Mouse (Mus musculus): ENCODE measurements around the gene Tut1. TPM values are rescaled to one million over a fixed set of nuclear protein-coding genes. Genes with fewer than 3 reads are reported as not detected.

Gene Tut1
- polyA plus RNA-seq, 3 experiments from 2014 or later: 17.6 to 38.3 (median 35.3) TPM

Other genes starting within 250 kb of the Tut1 start
- 10 to 100 TPM; 60.5 to 74.4 (median 68.9) TPM for gene Slc3a2, start 230.5 kb upstream of the Tut1 start, polyA plus RNA-seq (2017; shearing (Covaris generic))
- 10 to 100 TPM; 38.0 to 71.7 (median 66.5) TPM for gene Wdr74, start 218.0 kb upstream of the Tut1 start, polyA plus RNA-seq (2017; shearing (Covaris generic))
- gene 1700092M07Rik, start 213.1 kb upstream of the Tut1 start, polyA plus RNA-seq (2017; shearing (Covaris generic)): 1 to 10 TPM in 1 of 3 experiments, not detected in 2; 1.8 TPM
- 100 to 1,000 TPM in 2 of 3 experiments, 10 to 100 TPM in 1; 91.6 to 140 (median 134) TPM for gene Stx5a, start 212.4 kb upstream of the Tut1 start, polyA plus RNA-seq (2017; shearing (Covaris generic))
- gene Nxf1, start 196.8 kb upstream of the Tut1 start, polyA plus RNA-seq (2017; shearing (Covaris generic)): 100 to 1,000 TPM; 130 to 193 (median 160) TPM
- 100 to 1,000 TPM in 2 of 3 experiments, 10 to 100 TPM in 1; 96.4 to 128 (median 119) TPM for gene Tmem223, start 182.9 kb upstream of the Tut1 start, polyA plus RNA-seq (2017; shearing (Covaris generic))
- 100 to 1,000 TPM; 109 to 112 (median 112) TPM for gene Tmem179b, start 179.4 kb upstream of the Tut1 start, polyA plus RNA-seq (2017; shearing (Covaris generic))
- gene Taf6l, start 167.4 kb upstream of the Tut1 start, polyA plus RNA-seq (2017; shearing (Covaris generic)): 1 to 10 TPM; 4.4 to 6.9 (median 5.9) TPM
- gene Polr2g, start 155.3 kb upstream of the Tut1 start, polyA plus RNA-seq (2017; shearing (Covaris generic)): 100 to 1,000 TPM; 186 to 196 (median 191) TPM
- 1 to 10 TPM; 2.1 to 3.0 (median 2.7) TPM for gene Zbtb3, start 151.3 kb upstream of the Tut1 start, polyA plus RNA-seq (2017; shearing (Covaris generic))
- 10 to 100 TPM; 38.6 to 60.1 (median 53.7) TPM for gene Ttc9c, start 134.5 kb upstream of the Tut1 start, polyA plus RNA-seq (2017; shearing (Covaris generic))
- gene Hnrnpul2, start 133.8 kb upstream of the Tut1 start, polyA plus RNA-seq (2017; shearing (Covaris generic)): 1 to 10 TPM; 5.0 to 8.3 (median 5.9) TPM
- not detected for gene AC129217.1, start 124.1 kb upstream of the Tut1 start, polyA plus RNA-seq (2017; shearing (Covaris generic))
- gene Bscl2, start 116.4 kb upstream of the Tut1 start, polyA plus RNA-seq (2017; shearing (Covaris generic)): 100 to 1,000 TPM in 1 of 3 experiments, 10 to 100 TPM in 2; 81.9 to 106 (median 95.9) TPM
- 1 to 10 TPM in 2 of 3 experiments, under 1 TPM in 1; 0.72 to 3.3 (median 1.6) TPM for gene Gng3, start 114.7 kb upstream of the Tut1 start, polyA plus RNA-seq (2017; shearing (Covaris generic))
- gene Lrrn4cl, start 103.1 kb upstream of the Tut1 start, polyA plus RNA-seq (2017; shearing (Covaris generic)): under 1 TPM in 1 of 3 experiments, not detected in 2; 0.15 TPM
- 10 to 100 TPM; 56.1 to 63.1 (median 57.6) TPM for gene Ubxn1, start 82.4 kb upstream of the Tut1 start, polyA plus RNA-seq (2017; shearing (Covaris generic))
- 10 to 100 TPM; 78.4 to 90.3 (median 89.6) TPM for gene Uqcc3, start 72.9 kb upstream of the Tut1 start, polyA plus RNA-seq (2017; shearing (Covaris generic))
- gene Lbhd1, start 70.1 kb upstream of the Tut1 start, polyA plus RNA-seq (2017; shearing (Covaris generic)): 100 to 1,000 TPM in 1 of 3 experiments, 10 to 100 TPM in 2; 92.4 to 104 (median 94.7) TPM
- not detected for gene Gm49403, start 69.9 kb upstream of the Tut1 start, polyA plus RNA-seq (2017; shearing (Covaris generic))
- gene 1810009A15Rik, start 65.0 kb upstream of the Tut1 start, polyA plus RNA-seq (2017; shearing (Covaris generic)): 100 to 1,000 TPM; 105 to 125 (median 114) TPM
- gene Gm49416, start 64.9 kb upstream of the Tut1 start, polyA plus RNA-seq (2017; shearing (Covaris generic)): 1 to 10 TPM in 1 of 3 experiments, not detected in 2; 1.1 TPM
- 10 to 100 TPM in 2 of 3 experiments, 1 to 10 TPM in 1; 8.5 to 11.9 (median 10.4) TPM for gene Ints5, start 60.8 kb upstream of the Tut1 start, polyA plus RNA-seq (2017; shearing (Covaris generic))
- 10 to 100 TPM; 58.8 to 59.6 (median 59.4) TPM for gene Ganab, start 55.8 kb upstream of the Tut1 start, polyA plus RNA-seq (2017; shearing (Covaris generic))
- 10 to 100 TPM; 11.3 to 26.1 (median 20.0) TPM for gene B3gat3, start 33.5 kb upstream of the Tut1 start, polyA plus RNA-seq (2017; shearing (Covaris generic))
- gene Rom1, start 24.5 kb upstream of the Tut1 start, polyA plus RNA-seq (2017; shearing (Covaris generic)): 10 to 100 TPM in 1 of 3 experiments, 1 to 10 TPM in 2; 3.2 to 22.7 (median 3.4) TPM
- 10 to 100 TPM; 20.3 to 25.7 (median 20.4) TPM for gene Eml3, start 24.3 kb upstream of the Tut1 start, polyA plus RNA-seq (2017; shearing (Covaris generic))
- 10 to 100 TPM; 78.8 to 96.7 (median 81.2) TPM for gene Mta2, start 12.0 kb upstream of the Tut1 start, polyA plus RNA-seq (2017; shearing (Covaris generic))
- gene Eef1g, start 13.2 kb downstream of the Tut1 start, polyA plus RNA-seq (2017; shearing (Covaris generic)): 100 to 1,000 TPM; 465 to 725 (median 677) TPM
- 10 to 100 TPM; 42.4 to 81.3 (median 54.5) TPM for gene Ahnak, start 35.4 kb downstream of the Tut1 start, polyA plus RNA-seq (2017; shearing (Covaris generic))
- gene Scgb1a1, start 134.1 kb downstream of the Tut1 start, polyA plus RNA-seq (2017; shearing (Covaris generic)): not detected
- gene Asrgl1, start 181.8 kb downstream of the Tut1 start, polyA plus RNA-seq (2017; shearing (Covaris generic)): 10 to 100 TPM; 30.5 to 37.9 (median 36.3) TPM